Comparison of ENCODE assay signal across 8 mouse cellular contexts in genomic region chr3:122247768-122248100, GRCm38 (mm10). TPM values are rescaled to one million over a fixed set of nuclear protein-coding genes. Genes with fewer than 3 reads are reported as not detected.
DNase-seq lines count a peak whose midpoint lies in the region; ATAC-seq and TF ChIP-seq lines count a peak whose summit lies in the region.

No protein-coding gene starts in this region.

- H3K27ac ChIP-seq in heart, postnatal 0 days (ENCODE audit: low read depth): no peak overlapping the region
- H3K27ac ChIP-seq in cortical plate, adult 2 months (ENCODE audit: insufficient read depth, low read length): no peak overlapping the region

- 0 out of 2 replicates have a peak overlapping the region, but pooled peaks have one; percentile 14 for H3K9ac ChIP-seq in heart, postnatal 0 days (replicated peaks; ENCODE audit: low read depth, low read length)

- no peak for TF ChIP-seq CTCF in heart, postnatal 0 days (IDR thresholded peaks at IDR 0.05; ENCODE audit: low read depth)
- TF ChIP-seq CTCF in E14TG2a.4 (conservative IDR thresholded peaks at IDR 0.05; ENCODE audit: low read length): no peak
- no peak for TF ChIP-seq CTCF in cortical plate, adult 2 months (IDR thresholded peaks at IDR 0.05; ENCODE audit: extremely low read depth, insufficient read depth, low read length)

- intact Hi-C loops in heart, postnatal 25 days (cut with DNase I): loop anchor here (2.0 to 10.0 kb wide), 3 partner anchors 13 to 363 kb away; no protein-coding TSS in a partner anchor
- intact Hi-C loops in left cerebral cortex, postnatal 10 days (cut with DNase I): loop anchor here (10.0 kb wide), 2 partner anchors 283 to 363 kb away; no protein-coding TSS in a partner anchor

- no peak overlapping the region for H3K4me3 ChIP-seq in heart, postnatal 0 days (ENCODE audit: low read depth, low read length)
- peak overlapping the region; percentile 96 for H3K4me3 ChIP-seq in E14TG2a.4 (replicated peaks; ENCODE audit: low read length)
- H3K4me3 ChIP-seq in cortical plate, adult 2 months (ENCODE audit: insufficient read depth, low read length): peak overlapping the region; percentile 99; the same call in 1 of the 2 replicates

- TF ChIP-seq EP300 in heart, postnatal 0 days (IDR thresholded peaks at IDR 0.05; ENCODE audit: low read depth): no peak

- H3K36me3 ChIP-seq in heart, postnatal 0 days (replicated peaks; ENCODE audit: control insufficient read depth, insufficient read depth, low read length): no peaks in the 10 kb centered on the region; the same call in 1 of the 2 replicates
- H3K36me3 ChIP-seq in E14TG2a.4 (ENCODE audit: insufficient read depth, low read length): peaks cover 18% of the 10 kb centered on the region

- 91% methylated on average over 2 of the region's 2 CpGs for WGBS in heart, postnatal 0 days

- no peak for DNase-seq in heart, postnatal 0 days (ENCODE audit: low spot score)
- no peak for DNase-seq in heart, postnatal 25 days (ENCODE audit: low spot score)
- DNase-seq in retina, postnatal 1 day: no peak
- no peak for DNase-seq in left cerebral cortex, postnatal 10 days (ENCODE audit: extremely low spot score in 1 of 2, low spot score in 2 of 2)
- DNase-seq in adrenal gland, postnatal 25 days: no peak

- ATAC-seq in heart, postnatal 0 days (ENCODE audit: insufficient read depth, low read depth): no peak
- ATAC-seq in megakaryocyte progenitor cell, adult 5-6 weeks (replicated peaks; ENCODE audit: poor library complexity): peak; percentile 32

- no peaks in the 10 kb centered on the region for H3K27me3 ChIP-seq in heart, postnatal 0 days (ENCODE audit: control insufficient read depth, insufficient read depth, low read length)
- no peaks in the 10 kb centered on the region for H3K27me3 ChIP-seq in E14TG2a.4 (ENCODE audit: insufficient read depth, low read length)

- peak overlapping the region; percentile 77; the same call in 1 of the 2 replicates for H3K4me2 ChIP-seq in heart, postnatal 0 days (ENCODE audit: low read depth, low read length)

- peaks cover 17% of the 10 kb centered on the region for H3K4me1 ChIP-seq in heart, postnatal 0 days (ENCODE audit: control insufficient read depth, insufficient read depth)
- peaks cover 54% of the 10 kb centered on the region for H3K4me1 ChIP-seq in E14TG2a.4 (replicated peaks; ENCODE audit: low read depth, low read length)
- peaks cover 9% of the 10 kb centered on the region for H3K4me1 ChIP-seq in cortical plate, adult 2 months (ENCODE audit: control insufficient read depth, insufficient read depth, low read length)

- H3K9me3 ChIP-seq in heart, postnatal 0 days (replicated peaks; ENCODE audit: control insufficient read depth, low read length): no peaks in the 10 kb centered on the region
- H3K9me3 ChIP-seq in E14TG2a.4 (ENCODE audit: low read length): no peaks in the 10 kb centered on the region

- no peak for TF ChIP-seq POLR2A in cortical plate, adult 2 months (IDR thresholded peaks at IDR 0.05; ENCODE audit: extremely low read depth, insufficient read depth, low read length)

RNA-seq across cellular contexts. Expression of gene Gclm, which starts 2.4 kb away (rescaled TPM):
- total RNA-seq in heart, postnatal 0 days (2014; rRNA removed; ENCODE audit: low replicate concordance): 12.8 and 36.1 TPM in 2 replicates
- 47.3 and 51.7 TPM in 2 replicates for polyA plus RNA-seq in heart, postnatal 0 days (2015; fragmentation: Nextera tagmentation; extraction: Ambion mirVana)
- 10 to 100 TPM; 47.0 to 51.4 TPM for total RNA-seq in heart, postnatal 25 days (2021)
- 46.6 and 49.5 TPM in 2 replicates for polyA plus RNA-seq in cortical plate, adult 2 months (2012; rRNA removed)
- total RNA-seq in megakaryocyte progenitor cell, adult 5-6 weeks (2015): 171 and 190 TPM in 2 replicates
- 37.9 and 44.2 TPM in 2 replicates for total RNA-seq in megakaryocyte progenitor cell, adult 5-6 weeks (2017)
- 10 to 100 TPM; 54.2 to 59.2 TPM for total RNA-seq in left cerebral cortex, postnatal 10 days (2021)
- 69.9 and 101 TPM in 2 replicates for total RNA-seq in adrenal gland, postnatal 25 days (2021)

RNA-seq across cellular contexts. Expression of gene Dnttip2, which starts 26.5 kb away (rescaled TPM):
- 9.3 and 11.2 TPM in 2 replicates for total RNA-seq in heart, postnatal 0 days (2014; rRNA removed; ENCODE audit: low replicate concordance)
- 31.7 and 33.4 TPM in 2 replicates for polyA plus RNA-seq in heart, postnatal 0 days (2015; fragmentation: Nextera tagmentation; extraction: Ambion mirVana)
- 10 to 100 TPM; 23.8 to 26.0 TPM for total RNA-seq in heart, postnatal 25 days (2021)
- polyA plus RNA-seq in cortical plate, adult 2 months (2012; rRNA removed): 17.0 and 17.6 TPM in 2 replicates
- 148 and 164 TPM in 2 replicates for total RNA-seq in megakaryocyte progenitor cell, adult 5-6 weeks (2015)
- 121 and 132 TPM in 2 replicates for total RNA-seq in megakaryocyte progenitor cell, adult 5-6 weeks (2017)
- total RNA-seq in left cerebral cortex, postnatal 10 days (2021): 10 to 100 TPM; 23.5 to 24.3 TPM
- total RNA-seq in adrenal gland, postnatal 25 days (2021): 41.9 and 43.5 TPM in 2 replicates

RNA-seq across cellular contexts. Expression of gene Bcar3, which starts 46.2 kb away (rescaled TPM):
- total RNA-seq in heart, postnatal 0 days (2014; rRNA removed; ENCODE audit: low replicate concordance): 24.5 and 38.6 TPM in 2 replicates
- polyA plus RNA-seq in heart, postnatal 0 days (2015; fragmentation: Nextera tagmentation; extraction: Ambion mirVana): 2.9 and 3.3 TPM in 2 replicates
- total RNA-seq in heart, postnatal 25 days (2021): 1 to 10 TPM; 6.4 to 7.2 TPM
- 15.8 and 17.0 TPM in 2 replicates for polyA plus RNA-seq in cortical plate, adult 2 months (2012; rRNA removed)
- 1.0 and 1.6 TPM in 2 replicates for total RNA-seq in megakaryocyte progenitor cell, adult 5-6 weeks (2015)
- 1.6 and 5.0 TPM in 2 replicates for total RNA-seq in megakaryocyte progenitor cell, adult 5-6 weeks (2017)
- 1 to 10 TPM; 8.4 to 8.6 TPM for total RNA-seq in left cerebral cortex, postnatal 10 days (2021)
- 40.0 and 55.1 TPM in 2 replicates for total RNA-seq in adrenal gland, postnatal 25 days (2021)
